14 mouse cellular contexts compared by ENCODE assay signal in the genomic region with DNA sequence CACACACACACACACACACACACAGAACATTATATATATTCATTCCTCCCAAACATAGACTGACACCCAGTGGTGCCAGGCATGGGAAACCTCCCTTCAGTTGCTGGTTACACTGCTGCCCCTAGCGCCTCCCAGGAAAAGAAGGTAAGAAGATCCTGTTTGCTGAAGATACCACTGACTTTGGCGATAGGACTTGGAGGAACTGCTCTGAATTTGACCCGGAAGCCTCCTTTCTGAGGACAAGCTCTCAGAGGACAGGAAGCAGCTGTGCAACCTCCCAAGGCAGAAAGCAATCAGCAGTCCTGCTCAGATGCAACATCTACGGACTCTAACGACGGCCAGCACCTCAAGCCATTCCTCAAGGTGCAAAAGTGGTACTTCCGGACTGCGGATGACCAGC.
A peak's percentile ranks its signal among the peaks of the same experiment; 100 is the strongest.
DNase-seq lines count a peak whose midpoint lies in the region; ATAC-seq and TF ChIP-seq lines count a peak whose summit lies in the region.
"Had no signal": no experiment of that assay in that cellular context is flagged by ENCODE, and none has a peak within 500 bp of the region (broad histone marks: within the 10 kb centered on the region; RNA-seq: fewer than 3 reads in every experiment).

No protein-coding gene starts in this region.

- H3K27ac ChIP-seq in lung, embryonic 14.5 days (ENCODE audit: low read depth), result no peak overlapping the region
- H3K27ac ChIP-seq: hindbrain, embryonic 14.5 days; limb, embryonic 10.5 days had no signal

- no peak overlapping the region for H3K4me2 ChIP-seq in lung, embryonic 14.5 days
- H3K4me2 ChIP-seq: hindbrain, embryonic 14.5 days had no signal

- DNase-seq in gastrocnemius, postnatal 25 days, result peak; percentile 5
- DNase-seq in gastrocnemius, postnatal 4 days (ENCODE audit: low spot score in 2 of 2), result no peak
- peak; percentile 20 for DNase-seq in lung, embryonic 14.5 days
- no peak for DNase-seq in lung, postnatal 14 days
- peak; percentile 48 for DNase-seq in induced T-regulatory cell, adult 2 months (ENCODE audit: low read depth)
- DNase-seq in thymus, postnatal 10 days (ENCODE audit: low spot score in 2 of 2), result peak; percentile 14 to 16
- DNase-seq in retina, embryonic 14.5 days (ENCODE audit: low spot score), result no peak
- DNase-seq: adrenal gland, postnatal 10 days; cerebellum, adult 11-12 months; gastrocnemius, postnatal 14 days; lung, postnatal 4 days had no signal

- H3K4me3 ChIP-seq in lung, embryonic 14.5 days (ENCODE audit: low read depth, low read length), result no peak overlapping the region
- H3K4me3 ChIP-seq: limb, embryonic 10.5 days had no signal

- ATAC-seq in lung, embryonic 14.5 days (ENCODE audit: insufficient read depth), result no peak
- no peak for ATAC-seq in cerebellum, adult (ENCODE audit: insufficient number of reproducible peaks, low FRiP score, low TSS enrichment)

- no peaks in the 10 kb centered on the region for H3K36me3 ChIP-seq in lung, embryonic 14.5 days (ENCODE audit: insufficient read depth)
- H3K36me3 ChIP-seq: limb, embryonic 10.5 days had no signal

- 54% methylated on average over 8 of the region's 8 CpGs for WGBS in lung, embryonic 14.5 days

- peaks cover 3% of the 10 kb centered on the region; the same call in 1 of the 2 replicates for H3K4me1 ChIP-seq in lung, embryonic 14.5 days (ENCODE audit: insufficient read depth)

- no peak overlapping the region for H3K9ac ChIP-seq in lung, embryonic 14.5 days
- H3K9ac ChIP-seq: hindbrain, embryonic 14.5 days had no signal

- H3K27me3 ChIP-seq in lung, embryonic 14.5 days (ENCODE audit: insufficient read depth, low read length), result no peaks in the 10 kb centered on the region

- peak; percentile 31; the same call in 1 of the 2 replicates for TF ChIP-seq CTCF in lung, embryonic 14.5 days (IDR thresholded peaks at IDR 0.05; ENCODE audit: low read depth)

- no peaks in the 10 kb centered on the region for H3K9me3 ChIP-seq in lung, embryonic 14.5 days (ENCODE audit: low read depth, low read length)
- H3K9me3 ChIP-seq: limb, embryonic 10.5 days had no signal

Comparison
In these comparisons a context has a peak if more than half of its experiments do, and no peak if none do; other contexts are left out.
1. DNase-seq: peak in gastrocnemius, postnatal 25 days (single experiment), lung, embryonic 14.5 days (single experiment), induced T-regulatory cell, adult 2 months (single experiment) and thymus, postnatal 10 days (2 of 2); none in gastrocnemius, postnatal 4 days (0 of 2), lung, postnatal 14 days (single experiment) and retina, embryonic 14.5 days (single experiment).